Mouse (Mus musculus): ENCODE measurements around the gene Olfr16.

The Olfr16 gene

GRCm38 (mm10) chr1:172950160-172950559 is at the start of gene Olfr16:
Gene Olfr16, plus strand, starts transcription at chr1:172950409.
- DNase-seq (ENCODE audit: low spot score in 2 of 2) = no peak

DNA sequence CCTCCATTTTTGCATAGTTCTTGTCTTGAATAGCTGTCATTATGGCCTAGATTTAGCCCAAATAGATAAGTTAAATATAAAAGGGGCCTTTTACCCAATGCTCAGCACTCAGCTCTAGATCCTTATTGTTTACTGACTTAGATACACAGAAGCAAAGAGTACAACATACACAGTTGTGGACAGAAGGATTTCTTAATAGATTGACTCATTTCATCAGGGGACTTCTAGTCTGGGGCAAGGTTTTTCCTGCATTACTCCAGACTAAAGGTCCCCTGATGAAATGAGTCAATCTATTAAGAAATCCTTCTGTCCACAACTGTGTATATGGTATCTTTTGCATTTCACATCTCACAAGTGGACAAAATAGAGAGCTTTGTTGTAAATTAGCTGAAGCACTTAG is 46.9 kb upstream of the Olfr16 start:
- no peak for DNase-seq (ENCODE audit: low spot score in 2 of 2)

DNA sequence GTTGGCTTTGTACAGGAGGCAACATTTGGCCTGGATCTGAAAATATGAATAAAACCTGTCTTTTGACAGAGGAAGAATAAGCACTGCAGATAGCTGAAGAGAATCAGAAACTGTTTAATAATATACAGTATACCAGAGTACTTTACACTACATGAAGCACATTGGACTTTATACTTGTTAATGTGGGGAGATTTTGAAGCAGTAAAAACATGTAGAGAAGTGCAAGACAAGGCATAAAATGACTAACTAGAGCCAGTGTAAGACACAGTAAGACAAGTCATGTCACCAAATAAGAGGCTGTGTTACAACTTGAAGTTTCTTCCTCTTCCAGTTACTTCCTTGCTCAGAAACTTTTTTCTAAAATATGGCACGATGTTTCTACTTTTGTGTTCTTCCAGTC is 33.1 kb upstream of the Olfr16 start:
- no peak for DNase-seq (ENCODE audit: low spot score in 2 of 2)

GRCm38 (mm10) chr1:172918450-172918849 is 31.8 kb upstream of the Olfr16 start:
- DNase-seq (ENCODE audit: low spot score in 2 of 2) = no peak

DNA sequence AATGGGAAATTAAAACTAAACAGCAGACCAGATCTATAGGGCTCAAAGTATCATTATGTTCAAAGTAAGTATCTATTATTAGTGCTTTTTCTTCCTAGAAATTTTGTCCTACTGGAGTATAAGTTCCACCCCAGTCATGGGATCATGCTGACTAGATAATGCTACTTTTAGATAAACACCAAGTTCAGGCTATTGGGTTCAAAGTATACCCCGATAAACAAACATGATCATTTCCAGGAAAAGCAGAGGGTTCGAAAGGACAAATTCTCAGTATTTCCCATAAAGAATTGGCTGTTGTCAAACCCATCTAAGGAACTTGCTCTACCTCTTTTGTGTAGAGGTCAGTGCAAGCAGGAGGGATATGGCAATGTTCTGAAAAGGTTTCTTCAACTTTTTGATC is 18.0 kb upstream of the Olfr16 start:
- DNase-seq (ENCODE audit: low spot score in 2 of 2) = no peak

DNA sequence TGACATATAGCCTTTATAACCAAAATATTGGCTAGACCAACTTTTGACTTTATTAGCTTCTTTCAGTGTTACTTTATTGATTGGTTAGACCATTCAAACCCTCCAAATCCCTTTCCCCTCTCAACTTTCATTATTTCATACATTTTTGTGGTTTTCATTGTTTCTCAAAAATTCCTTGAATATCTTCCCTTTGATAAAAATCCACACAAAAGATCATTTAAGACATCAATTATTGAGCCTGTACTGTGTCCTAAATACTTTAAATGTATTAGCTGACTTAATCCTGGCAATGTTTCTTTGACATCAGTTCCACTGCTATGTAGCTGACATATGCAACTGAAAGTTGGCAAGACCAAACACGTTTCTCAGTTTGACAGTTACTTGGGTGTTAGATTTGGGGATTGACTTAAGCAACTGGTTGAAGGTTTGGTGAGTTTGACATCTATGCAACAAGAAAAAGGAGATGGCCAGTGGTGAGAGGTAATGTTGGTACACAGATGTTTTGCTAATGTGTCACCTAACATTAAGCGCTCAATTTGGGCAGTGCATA is 1.0 kb downstream of the Olfr16 start:
- DNase-seq (ENCODE audit: low spot score in 2 of 2) = no peak

GRCm38 (mm10) chr1:172955376-172955775 is 5.2 kb downstream of the Olfr16 start:
- DNase-seq (ENCODE audit: low spot score in 2 of 2) = no peak

GRCm38 (mm10) chr1:172960452-172960851 is 10.2 kb downstream of the Olfr16 start:
- no peak for DNase-seq (ENCODE audit: low spot score in 2 of 2)

GRCm38 (mm10) chr1:172989794-172990634 is 39.8 kb downstream of the Olfr16 start:
- no peak for DNase-seq (ENCODE audit: low spot score in 2 of 2)

- no peak for DNase-seq (ENCODE audit: low spot score in 2 of 2)
Measured at GRCm38 (mm10) chr1:172990635-172991009, 40.4 kb downstream of the Olfr16 start.

All from natural killer cell, adult 2 months (primary cell).